Comparison of ENCODE assay signal across 8 mouse cellular contexts in genomic region chr19:45020348-45020747, GRCm38 (mm10). TPM values are rescaled to one million over a fixed set of nuclear protein-coding genes. Genes with fewer than 3 reads are reported as not detected.
DNase-seq lines count a peak whose midpoint lies in the region; ATAC-seq and TF ChIP-seq lines count a peak whose summit lies in the region.

No protein-coding gene starts in this region.

- peaks cover 33% of the 10 kb centered on the region for H3K36me3 ChIP-seq in forebrain, embryonic 13.5 days (ENCODE audit: poor library complexity, severe bottlenecking)
- H3K36me3 ChIP-seq in hindbrain, postnatal 0 days (ENCODE audit: insufficient read depth, low read length): peaks cover 6% of the 10 kb centered on the region; the same call in 1 of the 2 replicates
- no peaks in the 10 kb centered on the region; the same call in none of the 2 replicates for H3K36me3 ChIP-seq in lung, postnatal 0 days (ENCODE audit: insufficient read depth, low read length)

- H3K9ac ChIP-seq in forebrain, embryonic 13.5 days: peak overlapping the region; percentile 21; the same call in 1 of the 2 replicates
- H3K9ac ChIP-seq in hindbrain, postnatal 0 days (replicated peaks; ENCODE audit: low read length): no peak overlapping the region
- 0 out of 2 replicates have a peak overlapping the region, but pooled peaks have one; percentile 3 for H3K9ac ChIP-seq in lung, postnatal 0 days (replicated peaks; ENCODE audit: low read depth)

- TF ChIP-seq EP300 in lung, postnatal 0 days (IDR thresholded peaks at IDR 0.05): no peak

- WGBS in cerebellum, adult 2 months: 46% methylated on average over 6 of the region's 6 CpGs
- 73% methylated on average over 6 of the region's 6 CpGs for WGBS in forebrain, embryonic 13.5 days
- 64% methylated on average over 6 of the region's 6 CpGs for WGBS in hindbrain, postnatal 0 days
- WGBS in lung, postnatal 0 days: 24% methylated on average over 6 of the region's 6 CpGs

- H3K27me3 ChIP-seq in cerebellum, adult 2 months (ENCODE audit: control insufficient read depth, insufficient read depth, low read length): no peaks in the 10 kb centered on the region
- H3K27me3 ChIP-seq in forebrain, embryonic 13.5 days: no peaks in the 10 kb centered on the region
- H3K27me3 ChIP-seq in hindbrain, postnatal 0 days (ENCODE audit: insufficient read depth, low read length): no peaks in the 10 kb centered on the region
- no peaks in the 10 kb centered on the region for H3K27me3 ChIP-seq in lung, postnatal 0 days (replicated peaks; ENCODE audit: insufficient read depth, low read length)

- TF ChIP-seq POLR2A in cerebellum, adult 2 months (IDR thresholded peaks at IDR 0.05; ENCODE audit: borderline replicate concordance, insufficient read depth, low read length): no peak

- DNase-seq in cerebellum, adult 2 months: no peak
- DNase-seq in cerebellum, adult 9-10 months: no peak
- no peak for DNase-seq in hindbrain, postnatal 0 days (ENCODE audit: low spot score)
- DNase-seq in lung, postnatal 0 days (ENCODE audit: low spot score): peak; percentile 88
- DNase-seq in B cell, adult 2 months: no peak
- DNase-seq in spleen, adult 12 weeks (ENCODE audit: low spot score): no peak
- DNase-seq in layer of hippocampus, adult 9-11 months: no peak

- H3K27ac ChIP-seq in cerebellum, adult 2 months (ENCODE audit: insufficient read depth, low read length): peak overlapping the region; percentile 59; the same call in 1 of the 2 replicates
- no peak overlapping the region for H3K27ac ChIP-seq in forebrain, embryonic 13.5 days
- H3K27ac ChIP-seq in hindbrain, postnatal 0 days: no peak overlapping the region
- peak overlapping the region; percentile 38; the same call in 1 of the 2 replicates for H3K27ac ChIP-seq in lung, postnatal 0 days (ENCODE audit: low read length)

- no peak for ATAC-seq in forebrain, embryonic 13.5 days
- ATAC-seq in hindbrain, postnatal 0 days: no peak
- no peak for ATAC-seq in lung, postnatal 0 days

- no peaks in the 10 kb centered on the region for H3K9me3 ChIP-seq in forebrain, embryonic 13.5 days (replicated peaks)
- H3K9me3 ChIP-seq in hindbrain, postnatal 0 days (ENCODE audit: low read length): no peaks in the 10 kb centered on the region
- no peaks in the 10 kb centered on the region for H3K9me3 ChIP-seq in lung, postnatal 0 days (ENCODE audit: low read length)

- H3K4me3 ChIP-seq in cerebellum, adult 2 months (replicated peaks; ENCODE audit: insufficient read depth, low read depth, low read length): no peak overlapping the region
- H3K4me3 ChIP-seq in forebrain, embryonic 13.5 days: 0 out of 2 replicates have a peak overlapping the region, but pooled peaks have one; percentile 10
- no peak overlapping the region for H3K4me3 ChIP-seq in hindbrain, postnatal 0 days (ENCODE audit: low read length)
- H3K4me3 ChIP-seq in lung, postnatal 0 days (ENCODE audit: low read depth, low read length): no peak overlapping the region

- peaks cover 15% of the 10 kb centered on the region for H3K4me1 ChIP-seq in cerebellum, adult 2 months (ENCODE audit: control insufficient read depth, insufficient read depth, low read length)
- H3K4me1 ChIP-seq in forebrain, embryonic 13.5 days: peaks cover 53% of the 10 kb centered on the region
- H3K4me1 ChIP-seq in hindbrain, postnatal 0 days (ENCODE audit: insufficient read depth, low read length): peaks cover 27% of the 10 kb centered on the region
- peaks cover 26% of the 10 kb centered on the region for H3K4me1 ChIP-seq in lung, postnatal 0 days (ENCODE audit: insufficient read depth, low read depth, low read length)

- no peak for TF ChIP-seq CTCF in cerebellum, adult 2 months (IDR thresholded peaks at IDR 0.05; ENCODE audit: borderline replicate concordance, insufficient read depth, low read depth, low read length)
- no peak for TF ChIP-seq CTCF in hindbrain, postnatal 0 days (IDR thresholded peaks at IDR 0.05; ENCODE audit: low read depth)
- TF ChIP-seq CTCF in lung, postnatal 0 days (IDR thresholded peaks at IDR 0.05): no peak

- peak overlapping the region; percentile 32; the same call in 1 of the 2 replicates for H3K4me2 ChIP-seq in forebrain, embryonic 13.5 days
- peak overlapping the region; percentile 17; the same call in 1 of the 2 replicates for H3K4me2 ChIP-seq in hindbrain, postnatal 0 days (ENCODE audit: low read depth, low read length)
- peak overlapping the region; percentile 31 for H3K4me2 ChIP-seq in lung, postnatal 0 days (replicated peaks; ENCODE audit: low read depth, low read length)

RNA-seq across cellular contexts. Expression of gene Lzts2, which starts 6.1 kb away (rescaled TPM):
- polyA plus RNA-seq in cerebellum, adult 2 months (2012; rRNA removed): 54.1 and 56.3 TPM in 2 replicates
- polyA plus RNA-seq in forebrain, embryonic 13.5 days (2015; fragmentation: Nextera tagmentation; extraction: Ambion mirVana): 24.5 and 24.7 TPM in 2 replicates
- 44.1 and 44.7 TPM in 2 replicates for total RNA-seq in hindbrain, postnatal 0 days (2014; rRNA removed)
- 16.4 and 17.0 TPM in 2 replicates for polyA plus RNA-seq in hindbrain, postnatal 0 days (2015; fragmentation: Nextera tagmentation; extraction: Ambion mirVana)
- polyA plus RNA-seq in lung, postnatal 0 days (2015; fragmentation: Nextera tagmentation; extraction: Ambion mirVana): 56.0 and 59.4 TPM in 2 replicates

RNA-seq across cellular contexts. Expression of gene Mrpl43, which starts 14.1 kb away (rescaled TPM):
- polyA plus RNA-seq in cerebellum, adult 2 months (2012; rRNA removed): 86.7 and 88.3 TPM in 2 replicates
- polyA plus RNA-seq in forebrain, embryonic 13.5 days (2015; fragmentation: Nextera tagmentation; extraction: Ambion mirVana): 82.2 and 89.7 TPM in 2 replicates
- total RNA-seq in hindbrain, postnatal 0 days (2014; rRNA removed): 97.1 and 98.4 TPM in 2 replicates
- 109 and 115 TPM in 2 replicates for polyA plus RNA-seq in hindbrain, postnatal 0 days (2015; fragmentation: Nextera tagmentation; extraction: Ambion mirVana)
- 62.6 and 63.3 TPM in 2 replicates for polyA plus RNA-seq in lung, postnatal 0 days (2015; fragmentation: Nextera tagmentation; extraction: Ambion mirVana)

RNA-seq across cellular contexts. Expression of gene Twnk, which starts 14.9 kb away (rescaled TPM):
- 11.2 and 11.7 TPM in 2 replicates for polyA plus RNA-seq in cerebellum, adult 2 months (2012; rRNA removed)
- 21.1 and 22.2 TPM in 2 replicates for polyA plus RNA-seq in forebrain, embryonic 13.5 days (2015; fragmentation: Nextera tagmentation; extraction: Ambion mirVana)
- 7.5 and 8.6 TPM in 2 replicates for total RNA-seq in hindbrain, postnatal 0 days (2014; rRNA removed)
- polyA plus RNA-seq in hindbrain, postnatal 0 days (2015; fragmentation: Nextera tagmentation; extraction: Ambion mirVana): 8.2 and 8.5 TPM in 2 replicates
- polyA plus RNA-seq in lung, postnatal 0 days (2015; fragmentation: Nextera tagmentation; extraction: Ambion mirVana): 7.5 and 7.9 TPM in 2 replicates

RNA-seq across cellular contexts. Expression of gene Pdzd7, which starts 25.2 kb away (rescaled TPM):
- 7.6 and 9.1 TPM in 2 replicates for polyA plus RNA-seq in cerebellum, adult 2 months (2012; rRNA removed)
- 0.92 and 1.5 TPM in 2 replicates for polyA plus RNA-seq in forebrain, embryonic 13.5 days (2015; fragmentation: Nextera tagmentation; extraction: Ambion mirVana)
- 4.8 and 7.7 TPM in 2 replicates for total RNA-seq in hindbrain, postnatal 0 days (2014; rRNA removed)
- polyA plus RNA-seq in hindbrain, postnatal 0 days (2015; fragmentation: Nextera tagmentation; extraction: Ambion mirVana): 1.9 and 2.5 TPM in 2 replicates
- polyA plus RNA-seq in lung, postnatal 0 days (2015; fragmentation: Nextera tagmentation; extraction: Ambion mirVana): 0.12 and 0.13 TPM in 2 replicates

RNA-seq across cellular contexts. Expression of gene Sfxn3, which starts 27.0 kb away (rescaled TPM):
- 90.5 and 91.6 TPM in 2 replicates for polyA plus RNA-seq in cerebellum, adult 2 months (2012; rRNA removed)
- 38.8 and 42.2 TPM in 2 replicates for polyA plus RNA-seq in forebrain, embryonic 13.5 days (2015; fragmentation: Nextera tagmentation; extraction: Ambion mirVana)
- total RNA-seq in hindbrain, postnatal 0 days (2014; rRNA removed): 63.9 and 76.9 TPM in 2 replicates
- 64.4 and 77.3 TPM in 2 replicates for polyA plus RNA-seq in hindbrain, postnatal 0 days (2015; fragmentation: Nextera tagmentation; extraction: Ambion mirVana)
- 45.6 and 53.0 TPM in 2 replicates for polyA plus RNA-seq in lung, postnatal 0 days (2015; fragmentation: Nextera tagmentation; extraction: Ambion mirVana)

Comparison
In these comparisons a context has a peak if more than half of its experiments do, and no peak if none do; other contexts are left out.
1. H3K27ac ChIP-seq: peak in cerebellum, adult 2 months (single experiment) and lung, postnatal 0 days (single experiment); none in forebrain, embryonic 13.5 days (single experiment) and hindbrain, postnatal 0 days (single experiment).
2. Peak in every context shown above with its lines, with median percentiles within 50 percentile points of each other: H3K4me2 ChIP-seq.